Mouse (Mus musculus) liver, postnatal 0 days (tissue): ENCODE measurements around the gene Lrrc37a.

ENCODE experiments used
- CTCF ChIP-seq: sonication (generic); IDR thresholded peaks from 2 replicates; pipeline ENCODE4 v1.5.1; 2016; ENCODE audit warnings: antibody characterized with exemption, low read depth
- EP300 ChIP-seq: IDR thresholded peaks from 2 replicates; pipeline ENCODE4 v1.6.1; 2016; ENCODE audit warnings: antibody characterized with exemption, low read depth, mild to moderate bottlenecking

DNA sequence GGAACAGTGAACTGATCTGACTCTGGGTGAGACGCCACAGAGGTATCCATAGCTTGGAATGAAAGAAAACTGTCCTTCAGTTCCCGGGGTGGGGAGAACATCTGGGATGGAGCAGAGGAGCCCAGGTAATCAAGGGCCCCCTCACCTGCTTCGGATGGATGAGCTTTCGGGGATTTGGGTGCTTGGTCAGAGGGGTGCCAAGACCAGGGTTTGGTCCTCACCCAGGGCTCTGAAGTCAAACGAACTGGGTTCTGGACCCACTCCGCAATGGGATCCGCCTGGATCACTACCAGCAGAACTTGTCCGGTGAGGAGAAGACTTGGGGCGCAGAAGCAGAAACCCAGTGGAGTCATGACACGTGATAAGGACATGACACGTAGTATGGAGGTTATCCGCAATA, at the start of gene Lrrc37a:
- no peak for TF ChIP-seq CTCF
- no peak for TF ChIP-seq EP300
